Mouse (Mus musculus) gastrocnemius, postnatal 25 days (tissue): ENCODE measurements around the gene Fbxl7. TPM values are rescaled to one million over a fixed set of nuclear protein-coding genes. Genes with fewer than 3 reads are reported as not detected.

Experiments
- DNase-seq: peaks from one replicate; pipeline ENCODE4 v3.0.0; 2022
- long read RNA-seq, 2 experiments: library from polyadenylated mRNA; stranded (forward); transcript quantifications; one replicate each; pipeline ENCODE4 v2.0.0; 2021
- total RNA-seq, 2 experiments: library from RNA; stranded (reverse); gene quantifications; 1 replicate in 1 of 2; 2 replicates in 1 of 2; pipeline ENCODE4 v1.2.3; 2021

Fbxl7 gene
- total RNA-seq: 1 to 10 TPM; 1.7 to 2.0 TPM
- long read RNA-seq, experiment 1, partial matches to known transcripts: 0 of 3 reads
- long read RNA-seq, experiment 1, other reads (novel, unspliced or antisense): 3 of 3 reads
- long read RNA-seq, experiment 2: 0 reads

- peak; percentile 87 for DNase-seq
Observed at GRCm38 (mm10) chr15:26895251-26895711, at the start of gene Fbxl7. Fbxl7 (minus strand) TSS chr15:26895580.

GRCm38 (mm10) chr15:26922026-26922425 is 26.6 kb upstream of the Fbxl7 start:
- DNase-seq: no peak

- no peak for DNase-seq
Observed at GRCm38 (mm10) chr15:26913427-26913826, 18.0 kb upstream of the Fbxl7 start.

- DNase-seq: no peak
Observed at GRCm38 (mm10) chr15:26895761-26896160, 381 bp upstream of the Fbxl7 start.

- DNase-seq: no peak
Observed at GRCm38 (mm10) chr15:26894801-26895229, 565 bp downstream of the Fbxl7 start.

- peak; percentile 8 for DNase-seq
Observed at GRCm38 (mm10) chr15:26894031-26894655, 1.2 kb downstream of the Fbxl7 start.

- DNase-seq: no peak
Observed at GRCm38 (mm10) chr15:26893136-26893535, 2.2 kb downstream of the Fbxl7 start.

GRCm38 (mm10) chr15:26889971-26890370 is 5.4 kb downstream of the Fbxl7 start:
- DNase-seq: no peak

GRCm38 (mm10) chr15:26888170-26888569 is 7.2 kb downstream of the Fbxl7 start:
- DNase-seq: no peak

- no peak for DNase-seq
Observed at GRCm38 (mm10) chr15:26885979-26886378, 9.4 kb downstream of the Fbxl7 start.

- DNase-seq: no peak
Observed at GRCm38 (mm10) chr15:26880212-26880956, 15.0 kb downstream of the Fbxl7 start.

- no peak for DNase-seq
Observed at GRCm38 (mm10) chr15:26875687-26876086, 19.7 kb downstream of the Fbxl7 start.

GRCm38 (mm10) chr15:26872234-26872633 is 23.1 kb downstream of the Fbxl7 start:
- no peak for DNase-seq

GRCm38 (mm10) chr15:26869197-26869596 is 26.2 kb downstream of the Fbxl7 start:
- DNase-seq: no peak

- DNase-seq: no peak
Observed at GRCm38 (mm10) chr15:26867521-26867920, 27.9 kb downstream of the Fbxl7 start.

GRCm38 (mm10) chr15:26862173-26862572 is 33.2 kb downstream of the Fbxl7 start:
- no peak for DNase-seq

GRCm38 (mm10) chr15:26849626-26850025 is 45.8 kb downstream of the Fbxl7 start:
- no peak for DNase-seq

- DNase-seq: no peak
Observed at GRCm38 (mm10) chr15:26842216-26842615, 53.2 kb downstream of the Fbxl7 start.

- DNase-seq: no peak
Observed at GRCm38 (mm10) chr15:26838386-26838785, 57.0 kb downstream of the Fbxl7 start.

GRCm38 (mm10) chr15:26837200-26837599 is 58.2 kb downstream of the Fbxl7 start:
- no peak for DNase-seq

GRCm38 (mm10) chr15:26834415-26834814 is 61.0 kb downstream of the Fbxl7 start:
- no peak for DNase-seq

GRCm38 (mm10) chr15:26831141-26831540 is 64.2 kb downstream of the Fbxl7 start:
- no peak for DNase-seq

- no peak for DNase-seq
Observed at GRCm38 (mm10) chr15:26816931-26817330, 78.4 kb downstream of the Fbxl7 start.
